Mouse (Mus musculus) cortical plate, adult 2 months (tissue): ENCODE results near the gene Mmp20.

Experiments used
- CTCF ChIP-seq: fragments of 200-500 bp; IDR thresholded peaks from 2 replicates; pipeline ENCODE4 v1.5.1; 2011; ENCODE audit warnings: mild to moderate bottlenecking, control low read depth, low read length; ENCODE audit not compliant: insufficient read depth; ENCODE audit errors: extremely low read depth
- POLR2A ChIP-seq: fragments of 200-500 bp; IDR thresholded peaks from 2 replicates; pipeline ENCODE4 v1.6.1; 2011; ENCODE audit warnings: mild to moderate bottlenecking, low read length, control low read depth; ENCODE audit not compliant: insufficient read depth; ENCODE audit errors: extremely low read depth

DNA sequence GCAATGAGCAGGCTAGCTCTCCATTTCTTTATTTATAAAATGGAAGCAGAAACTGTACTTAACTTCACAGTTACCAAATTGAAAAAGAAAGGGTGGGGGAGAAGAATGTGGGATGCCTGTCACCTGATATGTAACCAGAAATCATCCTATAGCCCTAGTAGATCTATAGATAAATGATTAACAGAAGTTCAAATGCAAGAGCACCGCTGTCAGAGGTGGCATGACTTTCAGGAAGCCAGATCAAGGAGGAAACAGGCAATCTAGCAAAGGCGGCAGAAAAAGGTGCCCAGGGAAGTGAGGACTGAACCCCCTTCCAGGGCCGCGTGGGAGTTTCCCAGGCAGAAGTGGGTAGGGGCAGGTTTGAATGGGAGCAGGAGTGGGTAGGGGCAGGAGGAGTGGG, 29.9 kb downstream of the Mmp20 start:
- TF ChIP-seq POLR2A (no peak), CTCF (no peak)
